Mouse (Mus musculus) embryo, embryonic 9.5 days (tissue): ENCODE measurements around the gene Mast4.
"Not testable (repeated sequence)": the region's sequence is repeated elsewhere in the genome, so short reads cannot be mapped to it uniquely, and the experiment has no call there.

Experiments used
- DNase-seq: peaks from one replicate; pipeline ENCODE4 v3.0.0-alpha.2; 2017; ENCODE audit errors: extremely low spot score

Mast4 gene

DNA sequence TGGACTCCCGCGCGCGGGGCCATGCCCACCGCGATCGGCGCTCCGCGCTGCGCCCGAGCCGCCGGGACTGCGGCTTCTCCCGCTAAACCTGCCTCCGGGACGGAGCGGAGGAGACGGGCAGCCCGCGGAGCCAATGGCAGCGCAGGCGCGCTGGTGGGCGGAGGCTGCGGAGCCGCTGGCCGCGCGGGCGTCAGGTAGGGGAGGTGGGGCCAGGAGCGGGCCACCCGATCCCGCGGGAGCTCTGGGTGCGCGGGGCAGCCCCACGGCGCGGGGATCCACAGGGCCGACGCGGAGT, at the start of gene Mast4:
Gene Mast4 (minus strand): TSS at position 106 of the 295 bp plus-strand sequence.
- peak; percentile 89 for DNase-seq

DNA sequence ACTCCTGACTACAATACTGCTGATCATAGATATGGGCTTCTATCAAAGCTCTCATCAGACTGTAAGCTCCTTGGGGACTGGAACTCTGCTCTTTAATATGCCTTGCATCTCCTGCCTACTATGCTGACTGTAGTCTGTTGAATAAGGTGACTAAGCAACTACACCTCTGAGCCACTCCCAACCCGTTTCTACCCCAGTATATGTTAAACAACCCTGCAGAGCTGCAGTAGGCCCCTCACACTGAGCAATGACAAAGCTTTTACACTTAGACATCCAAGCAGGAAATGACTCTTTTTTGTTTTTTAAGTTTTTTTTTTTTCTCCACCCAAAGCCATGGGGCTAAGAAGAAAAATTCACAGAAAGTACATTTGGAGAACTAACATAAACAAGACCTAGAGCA, 40.2 kb upstream of the Mast4 start:
- DNase-seq = no peak

DNA sequence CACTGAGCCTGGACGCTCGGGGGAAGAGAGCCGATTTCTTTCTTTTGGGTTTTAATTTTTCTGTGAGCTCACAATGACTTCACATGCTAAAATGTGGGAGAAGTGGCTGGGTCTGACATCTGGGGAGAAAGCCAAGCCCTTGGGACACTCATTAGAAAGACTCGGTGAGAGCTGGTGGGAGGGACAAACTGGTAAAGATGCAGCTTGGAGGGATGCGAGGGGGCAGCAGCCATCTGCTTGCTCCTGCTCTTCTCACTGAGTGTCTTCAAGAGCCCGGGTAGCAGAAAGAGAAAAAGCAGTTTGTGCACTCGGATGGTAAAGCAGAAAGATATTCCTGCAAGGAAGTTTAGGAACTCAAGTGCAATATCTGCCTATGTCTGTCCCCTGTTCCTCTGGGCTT, 34.9 kb upstream of the Mast4 start:
- DNase-seq = no peak

DNA sequence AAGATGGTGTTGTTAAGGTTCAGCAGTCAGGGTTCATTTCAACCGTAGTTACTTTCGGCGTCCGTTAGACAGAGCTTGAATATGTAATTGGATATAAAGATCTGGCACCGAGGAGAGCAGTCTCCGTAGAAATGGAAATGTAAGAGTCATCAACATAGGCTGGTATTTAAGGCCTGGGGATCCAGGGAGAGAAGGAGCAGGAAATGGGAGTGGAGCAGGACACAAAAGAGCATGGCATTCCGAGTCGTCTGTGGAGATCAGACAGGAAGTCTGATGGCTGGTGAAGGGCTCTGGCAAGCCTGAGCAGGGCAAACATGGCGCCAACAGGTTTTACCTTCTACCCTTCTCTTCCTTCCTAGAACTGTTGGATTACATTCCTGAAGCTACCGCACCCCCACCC, 28.9 kb upstream of the Mast4 start:
- no peak for DNase-seq

DNA sequence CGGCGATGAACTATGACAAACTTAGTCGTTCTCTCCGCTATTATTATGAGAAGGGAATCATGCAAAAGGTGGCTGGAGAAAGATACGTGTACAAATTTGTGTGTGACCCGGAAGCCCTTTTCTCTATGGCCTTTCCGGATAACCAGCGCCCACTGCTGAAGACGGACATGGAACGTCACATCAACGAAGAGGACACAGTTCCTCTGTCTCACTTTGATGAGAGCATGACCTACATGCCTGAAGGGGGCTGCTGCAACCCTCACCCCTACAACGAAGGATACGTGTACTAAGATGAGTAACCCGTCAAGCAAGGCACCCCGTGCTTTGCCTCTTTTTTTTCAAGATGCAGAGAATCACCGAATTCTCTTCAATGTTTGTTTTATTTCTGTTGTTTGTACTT, 23.1 kb upstream of the Mast4 start:
- DNase-seq = not testable (repeated sequence)

DNA sequence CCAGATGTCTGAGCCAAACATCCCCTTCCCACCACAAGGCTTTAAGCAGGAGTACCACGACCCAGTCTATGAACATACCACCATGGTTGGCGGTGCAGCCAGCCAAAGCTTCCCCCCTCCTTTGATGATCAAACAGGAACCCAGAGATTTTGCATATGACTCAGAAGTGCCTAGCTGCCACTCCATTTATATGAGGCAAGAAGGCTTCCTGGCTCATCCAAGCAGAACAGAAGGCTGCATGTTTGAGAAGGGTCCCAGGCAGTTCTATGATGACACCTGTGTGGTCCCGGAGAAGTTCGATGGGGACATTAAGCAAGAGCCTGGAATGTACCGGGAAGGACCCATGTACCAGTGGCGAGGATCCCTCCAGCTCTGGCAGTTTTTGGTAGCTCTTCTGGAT, 22.6 kb upstream of the Mast4 start:
- not testable (repeated sequence) for DNase-seq

DNA sequence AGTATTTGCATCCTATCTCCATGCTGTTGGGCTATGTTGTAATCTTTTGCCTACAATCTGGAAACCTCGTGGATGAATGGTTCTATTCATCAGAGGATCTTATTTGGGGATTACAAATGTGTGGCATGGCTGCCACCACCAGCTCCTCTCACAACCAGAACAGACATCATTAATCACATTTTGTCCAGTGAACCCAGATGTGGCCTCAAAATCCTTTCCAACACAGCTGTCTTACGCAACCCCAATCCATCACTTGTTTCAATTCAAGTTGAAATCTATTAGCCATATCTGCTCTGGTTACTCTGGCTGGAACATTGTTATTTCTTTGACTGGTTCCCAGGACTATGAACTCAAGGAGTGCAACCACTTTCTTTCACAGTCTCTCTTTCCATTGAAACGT, 20.4 kb upstream of the Mast4 start:
- no peak for DNase-seq

DNA sequence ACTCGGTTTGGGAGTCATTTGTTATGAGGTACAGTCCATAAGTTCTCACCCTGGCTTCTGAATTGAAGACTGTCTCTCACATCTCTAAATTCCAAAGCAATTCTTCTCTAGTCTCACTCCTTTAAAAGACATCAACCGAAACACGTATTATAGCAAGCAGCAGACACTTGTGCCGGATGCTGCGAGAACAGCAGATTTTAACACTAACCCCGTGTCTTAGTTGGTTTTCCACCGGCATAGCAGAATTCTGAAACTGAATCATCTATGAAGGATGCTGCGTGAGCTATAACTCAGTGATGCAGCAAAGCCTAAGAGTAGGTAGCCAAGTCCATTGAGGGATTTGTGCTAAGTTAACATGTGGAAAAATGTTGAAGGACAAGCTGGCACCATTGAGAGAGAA, 10.5 kb upstream of the Mast4 start:
- no peak for DNase-seq

DNA sequence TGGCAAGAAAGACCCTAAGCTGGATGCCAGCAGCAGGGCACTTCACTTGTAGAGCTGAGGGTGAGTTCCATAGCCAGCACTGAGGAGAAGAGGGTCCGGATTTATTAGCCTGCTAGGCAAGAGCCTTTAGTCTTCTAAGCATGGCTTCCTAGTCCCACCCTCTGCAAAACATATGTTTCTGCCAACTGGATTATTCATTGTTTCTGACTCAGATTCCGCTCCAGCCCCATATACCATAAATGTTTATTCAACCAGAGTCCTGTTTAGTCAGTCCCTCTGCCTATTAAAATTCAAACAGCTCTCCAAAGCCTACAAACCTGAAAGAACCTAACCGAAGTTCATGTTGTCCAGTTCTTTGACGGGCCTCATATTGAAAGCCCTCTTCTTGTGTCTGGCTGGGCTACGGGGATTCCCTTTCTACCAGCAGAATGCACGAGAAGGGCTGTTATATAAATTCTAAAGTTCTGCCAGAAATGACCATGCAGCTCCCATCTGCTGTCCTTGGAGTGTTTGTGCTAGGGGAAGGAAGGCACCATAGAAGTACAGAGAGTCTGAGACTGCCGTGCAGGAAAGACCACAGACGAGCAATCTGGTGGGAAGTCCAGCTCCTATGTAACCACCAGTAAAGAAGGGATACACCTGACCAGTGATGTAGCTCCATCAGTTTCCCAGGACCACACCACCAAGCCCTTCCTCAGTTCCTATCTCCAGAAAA, 9.9 kb upstream of the Mast4 start:
- DNase-seq = no peak

DNA sequence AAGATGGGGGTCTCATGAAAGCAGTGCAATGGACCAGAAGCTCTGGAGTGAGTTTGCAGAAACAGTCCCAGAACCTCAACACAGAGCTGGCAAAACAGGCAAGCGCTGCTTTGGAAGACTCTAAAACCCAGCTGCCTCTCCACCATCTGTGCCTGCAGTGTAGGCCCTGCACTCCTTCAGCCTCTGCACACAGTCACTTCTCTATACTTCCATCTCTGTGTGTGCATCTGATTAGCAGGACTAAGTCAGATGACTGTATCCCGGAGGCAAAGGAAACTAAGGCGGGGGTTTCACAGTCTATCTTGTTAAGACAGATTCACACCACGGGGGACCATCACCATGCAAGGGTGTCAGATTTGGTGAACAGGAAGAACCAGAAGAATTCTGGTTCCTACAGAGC, 6.7 kb upstream of the Mast4 start:
- no peak for DNase-seq

DNA sequence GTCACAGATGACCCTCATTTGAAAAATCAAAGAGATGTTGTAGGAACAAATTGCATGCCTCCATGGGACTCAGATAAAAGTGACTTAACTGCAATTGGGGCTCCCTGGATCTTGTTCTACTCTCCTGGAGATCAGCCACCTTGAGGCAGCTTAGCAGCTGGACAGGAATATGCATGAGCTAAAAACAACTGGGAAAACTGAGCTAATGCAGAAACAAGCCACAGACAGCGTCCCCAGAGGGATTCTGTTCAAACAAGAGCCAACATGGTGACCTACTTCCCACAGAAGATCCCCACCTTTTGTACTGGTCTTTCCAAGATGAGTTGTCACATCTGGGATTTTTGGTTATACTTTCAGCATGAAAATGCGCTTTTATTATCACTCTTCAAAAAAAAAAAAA, 4.3 kb upstream of the Mast4 start:
- DNase-seq = no peak

DNA sequence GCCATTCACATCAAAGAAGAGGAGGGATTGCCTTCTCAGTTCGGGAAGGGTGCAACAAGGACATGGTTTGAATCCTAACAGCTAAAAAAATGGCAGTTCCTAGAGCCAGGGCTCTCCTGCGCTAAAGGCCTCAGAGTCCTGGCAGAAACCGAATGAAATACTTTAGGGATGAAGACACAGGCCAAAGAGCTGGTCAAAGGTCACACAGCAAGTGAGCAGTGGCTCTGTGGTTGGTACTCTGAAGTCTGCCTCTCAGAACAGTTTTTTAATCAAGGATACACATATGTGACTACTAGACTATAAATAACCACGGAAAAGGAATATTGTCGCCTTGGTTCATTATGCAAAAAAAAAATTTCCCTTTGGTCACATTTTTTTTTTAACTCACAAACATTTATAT, 1.9 kb upstream of the Mast4 start:
- DNase-seq = no peak

DNA sequence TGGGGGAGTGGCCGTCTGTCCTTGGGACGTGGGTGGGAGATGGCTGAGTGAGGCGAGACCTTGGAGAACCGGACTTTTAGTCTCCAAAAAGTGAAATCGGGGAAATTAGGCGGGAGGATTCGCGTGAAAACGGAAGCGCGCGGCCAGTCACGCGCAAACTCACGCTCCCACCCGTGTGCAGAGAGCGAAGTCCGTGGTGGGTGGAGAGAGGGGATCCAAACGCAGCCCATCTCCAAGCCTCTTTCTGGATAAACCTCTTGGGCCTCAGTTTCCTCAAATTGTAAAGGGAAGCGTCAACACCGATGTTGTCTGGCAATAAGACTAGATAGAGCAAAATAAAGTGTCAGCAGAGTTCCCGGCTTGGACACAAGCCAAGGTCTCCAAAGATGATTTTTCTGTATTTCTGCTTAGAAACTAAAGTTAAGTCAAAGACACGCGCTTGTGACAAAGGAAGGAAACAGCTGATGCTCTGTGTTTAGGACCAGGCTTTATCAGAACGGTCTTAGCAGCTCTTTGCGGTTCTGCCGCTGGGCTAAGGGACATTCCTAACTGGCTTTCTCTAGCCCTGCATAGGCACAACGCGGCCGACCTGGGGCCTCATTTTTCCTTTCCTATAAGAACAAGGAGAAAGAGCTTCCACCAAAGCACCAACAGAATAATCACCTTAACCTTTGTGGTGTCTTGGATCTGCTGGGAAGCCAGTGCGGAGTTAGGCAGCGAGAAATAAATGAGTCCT, 594 bp upstream of the Mast4 start:
- peak; percentile 29 for DNase-seq

DNA sequence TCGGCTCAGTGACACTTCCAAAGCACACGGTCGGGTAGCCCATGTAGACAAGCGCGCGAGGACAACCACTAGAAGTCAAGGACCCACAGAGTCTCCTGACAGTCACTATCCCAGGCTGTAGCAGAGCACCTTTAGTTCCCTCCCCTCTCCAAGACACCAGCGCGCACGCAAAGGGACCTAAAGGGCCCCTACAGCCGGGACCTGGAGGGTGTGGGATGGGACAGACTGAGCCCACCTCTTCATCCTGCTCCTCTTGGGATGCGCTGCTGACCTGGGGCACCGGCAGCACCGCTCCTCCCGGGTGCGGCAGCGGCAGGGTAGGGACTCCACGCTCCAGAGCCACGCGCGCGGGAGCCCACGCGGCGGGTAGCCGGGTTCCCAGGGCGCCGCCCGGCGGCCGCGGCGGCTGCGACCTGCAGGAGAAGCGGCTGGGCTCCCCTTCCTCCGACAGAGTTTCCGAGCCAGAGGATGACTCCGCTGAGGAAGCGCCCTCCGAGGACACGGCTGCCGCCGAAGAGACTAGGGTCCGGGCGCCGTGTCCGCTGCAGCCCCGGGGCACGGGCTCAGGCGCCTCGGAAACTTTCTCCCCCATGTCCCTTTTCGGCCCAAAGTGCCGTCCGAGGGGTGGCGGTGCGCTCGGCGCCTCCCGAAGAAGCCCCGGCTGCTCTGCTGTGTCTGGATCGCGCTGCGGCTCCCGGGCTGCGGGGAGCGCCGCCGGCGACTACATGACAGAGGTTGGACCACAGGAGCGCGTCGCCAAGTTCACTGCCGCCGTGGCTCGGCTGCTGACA, 501 bp downstream of the Mast4 start:
- DNase-seq = peak; percentile 71

DNA sequence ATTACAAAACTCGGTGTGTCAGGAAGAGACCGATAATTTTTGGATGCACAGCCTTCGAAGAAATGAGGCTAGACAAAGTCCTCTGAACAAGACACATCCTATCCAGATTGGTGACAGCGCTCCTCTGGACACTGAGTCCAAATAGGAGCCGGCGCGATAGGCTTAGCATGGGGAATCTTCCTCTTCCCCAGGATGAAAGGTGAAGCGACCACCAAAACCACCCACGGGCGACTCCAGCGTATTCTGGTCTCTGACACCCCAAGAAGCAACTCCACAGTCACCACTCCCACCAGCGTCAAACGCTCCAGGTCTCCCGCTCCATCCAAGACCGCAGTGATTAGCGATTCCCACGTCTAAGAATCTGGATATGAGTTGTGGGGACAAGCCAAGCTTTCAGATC, 1.1 kb downstream of the Mast4 start:
- DNase-seq = peak; percentile 40

DNA sequence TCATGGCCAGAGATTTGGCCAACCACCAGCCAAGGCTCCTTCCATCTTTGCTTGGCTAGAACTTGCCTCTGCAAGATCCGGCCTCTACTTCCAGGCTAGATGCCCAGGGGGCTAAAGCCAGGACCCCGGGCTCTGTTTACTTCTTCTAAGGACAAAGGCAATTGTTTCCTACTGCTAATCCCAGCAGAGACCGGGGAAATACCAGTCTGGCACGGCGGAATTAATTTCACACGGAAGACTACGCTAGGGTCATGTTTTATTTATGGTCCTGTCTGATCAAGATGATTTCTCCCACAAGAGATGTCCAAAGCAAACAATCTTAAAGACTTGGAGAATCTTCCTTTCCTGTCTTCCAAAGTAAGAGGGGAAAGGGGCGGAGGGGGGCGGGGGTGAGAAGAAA, 1.6 kb downstream of the Mast4 start:
- DNase-seq = peak; percentile 28

DNA sequence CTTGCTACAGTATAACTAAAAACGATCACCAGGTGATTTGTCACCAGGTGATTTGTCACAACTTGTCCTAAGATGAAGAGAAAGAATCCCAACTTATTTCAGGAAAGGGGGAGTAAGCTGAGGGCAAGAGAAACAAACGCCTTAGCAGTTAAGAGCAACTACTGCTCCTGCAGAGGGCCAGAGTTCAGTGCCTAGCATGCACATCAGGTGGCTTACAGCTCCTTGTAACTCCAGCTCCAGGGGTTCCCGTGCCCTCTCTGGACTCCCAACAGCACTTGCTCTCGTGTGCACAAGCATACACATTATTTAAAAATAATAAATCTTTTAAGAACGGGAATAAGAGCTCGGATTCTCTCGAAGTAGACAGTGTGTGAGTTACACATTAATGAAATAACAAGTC, 3.2 kb downstream of the Mast4 start:
- no peak for DNase-seq

DNA sequence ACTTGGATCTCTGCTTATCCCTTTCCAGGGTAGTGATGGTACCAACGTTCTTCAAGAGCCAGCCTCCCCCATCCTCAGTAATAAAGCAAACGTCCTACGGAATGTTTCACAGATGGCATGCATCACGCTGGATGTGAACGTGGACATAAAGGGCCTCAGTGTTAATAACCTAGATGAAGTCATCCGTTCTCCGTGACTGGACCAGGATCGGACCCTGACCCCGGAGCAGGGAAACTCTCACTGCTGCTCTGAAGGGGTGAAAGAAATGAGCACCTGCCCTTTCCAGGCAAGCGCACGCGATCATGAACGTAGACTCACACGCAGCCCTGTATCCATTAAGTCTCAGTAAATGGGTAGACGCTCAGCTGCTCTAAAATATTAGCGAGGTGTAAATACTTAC, 6.0 kb downstream of the Mast4 start:
- DNase-seq = no peak

DNA sequence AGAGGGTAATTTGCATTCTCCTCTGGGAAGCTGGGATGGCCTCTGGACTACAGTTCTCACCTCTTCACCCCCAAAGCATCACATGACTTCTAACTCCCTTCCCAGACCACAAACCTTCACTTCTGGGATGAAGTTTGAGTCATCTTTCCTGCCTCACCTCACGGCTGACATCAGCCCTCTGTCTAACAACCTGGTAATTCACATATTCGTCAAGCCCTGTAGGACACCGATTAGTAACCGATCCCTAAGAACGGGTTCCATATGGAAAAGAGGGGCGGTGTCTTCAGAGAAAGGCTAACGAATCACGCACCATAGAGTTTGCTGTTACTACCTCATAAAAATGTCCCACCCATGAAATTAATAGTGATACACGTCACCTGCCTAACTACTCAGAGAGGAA, 6.5 kb downstream of the Mast4 start:
- no peak for DNase-seq

DNA sequence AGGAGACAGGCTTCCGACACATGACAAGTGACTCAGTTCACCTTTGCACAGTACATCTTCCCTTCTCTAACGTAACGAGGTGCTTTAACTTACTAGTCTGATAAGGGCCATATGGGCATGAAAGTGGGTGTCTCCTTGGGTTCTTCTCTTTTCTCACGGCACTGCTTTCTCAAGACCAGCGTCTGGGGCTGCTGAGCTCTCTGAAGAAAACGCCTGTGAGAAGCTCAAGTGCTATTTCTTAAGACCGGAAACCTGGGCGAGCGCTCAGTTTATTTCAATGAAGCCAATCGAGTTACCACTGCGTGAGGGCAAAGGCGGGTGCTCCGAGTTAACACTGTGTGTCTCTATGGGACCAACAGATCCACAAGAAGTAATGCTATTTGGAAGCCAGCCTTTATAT, 8.1 kb downstream of the Mast4 start:
- no peak for DNase-seq

DNA sequence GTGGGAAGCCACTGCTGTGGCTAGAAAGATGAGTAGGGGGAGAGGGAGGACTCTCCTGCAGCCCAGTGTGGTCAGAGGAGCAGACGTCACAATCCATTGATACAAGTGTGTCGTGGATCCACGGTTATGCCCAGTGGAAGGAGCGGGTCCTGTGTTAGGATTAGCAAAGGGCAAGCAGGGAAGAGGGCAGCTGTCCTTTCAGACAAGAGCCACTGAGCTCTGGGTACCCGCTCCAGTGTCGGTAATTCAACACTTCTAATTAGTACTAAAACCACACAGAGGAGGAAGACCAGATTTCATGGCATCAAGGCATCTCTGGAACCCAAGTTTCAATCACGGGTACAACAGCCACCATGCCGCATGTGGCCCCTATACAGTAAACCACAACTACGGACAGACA, 14.4 kb downstream of the Mast4 start:
- DNase-seq = no peak

DNA sequence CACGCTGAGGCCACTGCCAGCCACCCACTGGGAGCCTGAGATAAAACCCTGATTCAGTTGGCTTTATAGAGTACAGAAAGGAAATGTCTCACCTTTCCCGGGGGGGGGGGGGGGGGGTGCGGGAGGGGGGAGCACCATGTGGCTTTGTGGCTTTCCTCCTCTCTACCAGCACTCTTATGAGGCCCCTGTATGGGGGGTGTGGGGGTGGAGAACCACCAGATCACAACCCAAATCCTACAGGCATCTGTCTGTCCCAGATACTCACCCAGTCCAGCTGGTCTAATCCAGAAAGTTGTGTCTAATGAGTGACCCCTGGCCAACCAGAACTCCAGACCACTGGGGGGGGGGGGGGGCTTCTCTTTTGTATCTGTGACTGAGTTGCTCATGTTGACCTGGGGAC, 15.0 kb downstream of the Mast4 start:
- no peak for DNase-seq

DNA sequence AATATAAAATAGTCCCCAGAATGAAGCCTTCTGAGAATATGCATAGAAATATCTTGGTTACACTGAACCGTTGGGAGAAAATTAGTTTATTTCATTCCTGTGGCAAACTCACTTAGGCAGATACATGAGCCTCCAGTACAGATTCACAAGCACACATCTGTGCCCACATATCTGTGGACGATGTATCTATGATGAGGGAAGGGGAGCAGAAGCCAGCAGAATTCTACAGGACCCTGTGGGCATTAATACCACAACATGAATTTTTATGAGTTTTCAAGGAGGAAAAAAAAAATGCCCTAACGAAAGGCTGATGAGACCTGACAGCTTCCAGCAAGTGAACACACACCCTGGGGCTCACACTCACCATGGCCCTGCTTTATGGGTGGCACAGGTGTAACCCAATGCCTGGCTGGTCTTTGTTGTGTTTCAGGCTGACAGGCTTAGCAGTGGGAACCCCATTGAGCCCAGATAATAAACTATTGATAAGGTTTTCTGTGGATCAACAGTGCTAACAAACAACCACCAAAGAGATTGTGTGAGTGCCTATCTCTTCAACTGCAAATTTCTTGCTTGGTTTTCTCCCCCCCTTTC, 17.4 kb downstream of the Mast4 start:
- no peak for DNase-seq
